In genomic region chr6:30114101-30114500, GRCm38 (mm10) we compare ENCODE assay signal across 22 mouse cellular contexts.
A peak's percentile ranks its signal among the peaks of the same experiment; 100 is the strongest.
DNase-seq lines count a peak whose midpoint lies in the region; ATAC-seq lines count a peak whose summit lies in the region.
"Had no signal": no experiment of that assay in that cellular context is flagged by ENCODE, and none has a peak within 500 bp of the region (broad histone marks: within the 10 kb centered on the region; RNA-seq: fewer than 3 reads in every experiment).

No protein-coding gene starts in this region.

- peaks cover 81% of the 10 kb centered on the region for H3K36me3 ChIP-seq in embryonic facial prominence, embryonic 14.5 days (ENCODE audit: control insufficient read depth, insufficient read depth, low read length)
- peaks cover 94% of the 10 kb centered on the region for H3K36me3 ChIP-seq in embryonic facial prominence, embryonic 10.5 days (replicated peaks)
- peaks cover 79% of the 10 kb centered on the region for H3K36me3 ChIP-seq in midbrain, embryonic 13.5 days

- H3K9ac ChIP-seq in embryonic facial prominence, embryonic 14.5 days (ENCODE audit: low read depth, low read length) = no peak overlapping the region
- no peak overlapping the region for H3K9ac ChIP-seq in midbrain, embryonic 13.5 days (replicated peaks)
- H3K9ac ChIP-seq: forebrain, postnatal 0 days; kidney, embryonic 15.5 days; limb, embryonic 12.5 days; liver, embryonic 14.5 days; midbrain, embryonic 15.5 days; stomach, embryonic 15.5 days had no signal

- no peak overlapping the region for H3K27ac ChIP-seq in embryonic facial prominence, embryonic 14.5 days (replicated peaks; ENCODE audit: low read depth, low read length)
- H3K27ac ChIP-seq in embryonic facial prominence, embryonic 10.5 days (replicated peaks) = no peak overlapping the region
- no peak overlapping the region for H3K27ac ChIP-seq in midbrain, embryonic 13.5 days
- H3K27ac ChIP-seq: kidney, embryonic 15.5 days; limb, embryonic 12.5 days; liver, embryonic 14.5 days; midbrain, embryonic 15.5 days; stomach, embryonic 15.5 days had no signal

- DNase-seq in embryonic facial prominence, embryonic 14.5 days (ENCODE audit: low spot score) = peak; percentile 40
- no peak for DNase-seq in embryonic facial prominence, embryonic 10.5 days (ENCODE audit: low spot score)
- DNase-seq in 3134 (ENCODE audit: extremely low read depth, insufficient read length, low spot score) = peak; percentile 23
- peak; percentile 95 for DNase-seq in NIH3T3 (ENCODE audit: low read depth)
- DNase-seq in natural killer cell, adult 2 months (ENCODE audit: low spot score in 2 of 2) = no peak
- DNase-seq: cerebellum, adult 9-10 months; embryo, embryonic 11 days; forebrain, postnatal 0 days; gastrocnemius, postnatal 10 days; heart, postnatal 4 days; thymus, postnatal 14 days had no signal

- H3K9me3 ChIP-seq in embryonic facial prominence, embryonic 14.5 days (ENCODE audit: control insufficient read depth, low read length) = 0 out of 2 replicates have a peak, but pooled peaks cover 6% of the 10 kb centered on the region
- H3K9me3 ChIP-seq in embryonic facial prominence, embryonic 10.5 days = no peaks in the 10 kb centered on the region
- no peaks in the 10 kb centered on the region for H3K9me3 ChIP-seq in midbrain, embryonic 13.5 days
- H3K9me3 ChIP-seq: G1E; kidney, embryonic 15.5 days; limb, embryonic 12.5 days; midbrain, embryonic 15.5 days; stomach, embryonic 15.5 days had no signal

- no peaks in the 10 kb centered on the region for H3K4me1 ChIP-seq in embryonic facial prominence, embryonic 14.5 days (ENCODE audit: control insufficient read depth, insufficient read depth, low read length)
- no peaks in the 10 kb centered on the region for H3K4me1 ChIP-seq in embryonic facial prominence, embryonic 10.5 days
- no peaks in the 10 kb centered on the region for H3K4me1 ChIP-seq in midbrain, embryonic 13.5 days (replicated peaks)
- H3K4me1 ChIP-seq: kidney, embryonic 15.5 days; limb, embryonic 12.5 days; midbrain, embryonic 15.5 days; stomach, embryonic 15.5 days had no signal

- ATAC-seq in embryonic facial prominence, embryonic 14.5 days (ENCODE audit: low read depth) = no peak
- ATAC-seq in granulocyte monocyte progenitor cell, adult 5-6 weeks (replicated peaks; ENCODE audit: poor library complexity, severe bottlenecking) = peak; percentile 74
- ATAC-seq in midbrain, embryonic 13.5 days = no peak
- ATAC-seq: forebrain, postnatal 0 days; lung, postnatal 0 days; midbrain, embryonic 15.5 days had no signal

- H3K27me3 ChIP-seq in embryonic facial prominence, embryonic 14.5 days (replicated peaks; ENCODE audit: control insufficient read depth, insufficient read depth, low read length) = no peaks in the 10 kb centered on the region
- no peaks in the 10 kb centered on the region for H3K27me3 ChIP-seq in embryonic facial prominence, embryonic 10.5 days (replicated peaks; ENCODE audit: low read depth, poor library complexity, severe bottlenecking)
- no peaks in the 10 kb centered on the region for H3K27me3 ChIP-seq in midbrain, embryonic 13.5 days
- H3K27me3 ChIP-seq: kidney, embryonic 15.5 days; limb, embryonic 12.5 days; midbrain, embryonic 15.5 days; stomach, embryonic 15.5 days had no signal

- 86% methylated on average over 2 of the region's 2 CpGs for WGBS in embryonic facial prominence, embryonic 14.5 days
- 87% methylated on average over 2 of the region's 2 CpGs for WGBS in embryonic facial prominence, embryonic 10.5 days
- WGBS in midbrain, embryonic 13.5 days = 95% methylated on average over 2 of the region's 2 CpGs

- no peak overlapping the region for H3K4me3 ChIP-seq in embryonic facial prominence, embryonic 14.5 days (ENCODE audit: low read depth, low read length)
- H3K4me3 ChIP-seq in embryonic facial prominence, embryonic 10.5 days = no peak overlapping the region
- H3K4me3 ChIP-seq in midbrain, embryonic 13.5 days (replicated peaks) = no peak overlapping the region
- H3K4me3 ChIP-seq: erythroblast, embryonic 14.5 days; kidney, embryonic 15.5 days; limb, embryonic 12.5 days; midbrain, embryonic 15.5 days; stomach, embryonic 15.5 days had no signal

- no peak overlapping the region for H3K4me2 ChIP-seq in embryonic facial prominence, embryonic 14.5 days (ENCODE audit: low read depth, low read length)
- H3K4me2 ChIP-seq in midbrain, embryonic 13.5 days (replicated peaks) = no peak overlapping the region
- H3K4me2 ChIP-seq: heart, embryonic 11.5 days; kidney, embryonic 15.5 days; limb, embryonic 12.5 days; midbrain, embryonic 15.5 days; stomach, embryonic 15.5 days had no signal

Comparison
In these comparisons a context has a peak if more than half of its experiments do, and no peak if none do; other contexts are left out.
1. DNase-seq: peak in embryonic facial prominence, embryonic 14.5 days (single experiment), 3134 (single experiment) and NIH3T3 (single experiment); none in embryonic facial prominence, embryonic 10.5 days (single experiment) and natural killer cell, adult 2 months (0 of 2).